Mouse (Mus musculus): ENCODE data around the gene Tgoln1. TPM values are rescaled to one million over a fixed set of nuclear protein-coding genes. Genes with fewer than 3 reads are reported as not detected.
A peak's percentile ranks its signal among the peaks of the same experiment; 100 is the strongest.

Gene Tgoln1
- polyA plus RNA-seq, 1 experiment from 2014 or later: 37.5 TPM

DNA sequence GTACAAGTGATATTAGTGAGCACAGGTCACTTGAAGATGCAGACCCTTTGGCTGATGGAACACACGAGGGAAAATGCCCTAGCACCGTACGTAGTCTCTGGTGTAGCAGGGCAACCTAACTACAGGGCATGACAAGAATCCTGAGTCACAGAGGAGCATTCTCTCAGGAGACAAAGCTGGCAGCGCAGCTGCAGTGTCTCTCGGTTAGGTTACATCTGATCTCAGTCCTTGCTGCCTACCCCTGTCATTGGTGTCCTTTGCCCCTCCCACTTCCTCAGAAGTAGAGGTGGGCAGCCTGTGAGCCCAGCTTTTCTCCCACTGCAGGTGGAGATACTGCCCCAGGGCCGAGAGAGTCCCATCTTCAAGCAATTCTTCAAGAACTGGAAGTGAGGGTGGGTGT is 54.3 kb downstream of the Tgoln1 start:
- WGBS: 45% methylated on average over 6 of the region's 6 CpGs
- ATAC-seq (replicated peaks; ENCODE audit: low FRiP score): 0 out of 2 replicates have a peak, but pooled peaks have one; percentile 12
- peak overlapping the region; percentile 18; the same call in 1 of the 2 replicates for H3K27ac ChIP-seq
- no peak overlapping the region for H3K4me2 ChIP-seq
- H3K36me3 ChIP-seq: peaks cover 4% of the 10 kb centered on the region
- no peak overlapping the region for H3K4me3 ChIP-seq (replicated peaks)
- no peaks in the 10 kb centered on the region for H3K27me3 ChIP-seq
- H3K4me1 ChIP-seq: peaks cover 24% of the 10 kb centered on the region
- no peaks in the 10 kb centered on the region for H3K9me3 ChIP-seq (replicated peaks)
- H3K9ac ChIP-seq: no peak overlapping the region

DNA sequence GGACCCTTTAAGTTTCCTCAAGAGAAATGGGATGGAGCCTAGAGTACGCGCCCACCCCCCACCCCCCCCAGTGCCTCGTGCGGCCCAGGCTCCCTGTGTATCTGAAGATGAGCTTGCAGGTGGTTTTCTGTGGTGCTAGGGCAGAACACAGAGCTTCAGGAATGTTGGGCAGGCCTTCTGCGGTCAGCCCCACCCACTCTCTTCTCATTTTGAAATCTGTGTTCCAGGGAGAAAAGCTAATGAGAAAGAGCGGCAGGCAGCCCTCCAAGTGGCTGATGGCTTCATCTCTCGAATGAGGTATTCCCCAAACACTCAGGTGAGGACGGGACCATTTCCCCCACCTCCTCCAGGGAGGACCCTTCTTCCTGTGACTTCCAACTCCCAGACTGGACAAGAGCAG is 56.0 kb downstream of the Tgoln1 start:
- ATAC-seq (replicated peaks; ENCODE audit: low FRiP score): no peak
- 82% methylated on average over 8 of the region's 8 CpGs for WGBS
- no peak overlapping the region for H3K27ac ChIP-seq
- H3K4me2 ChIP-seq: no peak overlapping the region
- H3K36me3 ChIP-seq: peaks cover 4% of the 10 kb centered on the region; the same call in 1 of the 2 replicates
- no peaks in the 10 kb centered on the region for H3K9me3 ChIP-seq (replicated peaks)
- no peak overlapping the region for H3K9ac ChIP-seq
- H3K4me3 ChIP-seq (replicated peaks): no peak overlapping the region
- peaks cover 17% of the 10 kb centered on the region for H3K4me1 ChIP-seq
- H3K27me3 ChIP-seq: no peaks in the 10 kb centered on the region

Other genes with a start within 250 kb of the Tgoln1 start
- gene Vamp5, start 236.5 kb downstream of the Tgoln1 start, polyA plus RNA-seq (2015; fragmentation: Nextera tagmentation; extraction: Ambion mirVana): 35.0 and 40.7 TPM in 2 replicates
- 146 and 150 TPM in 2 replicates for gene Vamp8, start 226.3 kb downstream of the Tgoln1 start, polyA plus RNA-seq (2015; fragmentation: Nextera tagmentation; extraction: Ambion mirVana)
- gene Ggcx, start 202.7 kb downstream of the Tgoln1 start, polyA plus RNA-seq (2015; fragmentation: Nextera tagmentation; extraction: Ambion mirVana): 32.5 and 36.0 TPM in 2 replicates
- 418 and 431 TPM in 2 replicates for gene Mat2a, start 177.4 kb downstream of the Tgoln1 start, polyA plus RNA-seq (2015; fragmentation: Nextera tagmentation; extraction: Ambion mirVana)
- gene Sh2d6, start 95.3 kb downstream of the Tgoln1 start, polyA plus RNA-seq (2015; fragmentation: Nextera tagmentation; extraction: Ambion mirVana): 0.13 and 0.14 TPM in 2 replicates
- gene Capg, start 72.6 kb downstream of the Tgoln1 start, polyA plus RNA-seq (2015; fragmentation: Nextera tagmentation; extraction: Ambion mirVana): 68.4 and 70.7 TPM in 2 replicates
- 14.6 and 16.8 TPM in 2 replicates for gene Elmod3, start 18.6 kb downstream of the Tgoln1 start, polyA plus RNA-seq (2015; fragmentation: Nextera tagmentation; extraction: Ambion mirVana)
- gene Retsat, start 18.5 kb downstream of the Tgoln1 start, polyA plus RNA-seq (2015; fragmentation: Nextera tagmentation; extraction: Ambion mirVana): 22.1 and 24.6 TPM in 2 replicates
- gene Tcf7l1, start 172.3 kb upstream of the Tgoln1 start, polyA plus RNA-seq (2015; fragmentation: Nextera tagmentation; extraction: Ambion mirVana): 35.2 and 38.2 TPM in 2 replicates

All from kidney, embryonic 15.5 days (tissue).